Mouse (Mus musculus): ENCODE results near the gene Sim1.

DNA sequence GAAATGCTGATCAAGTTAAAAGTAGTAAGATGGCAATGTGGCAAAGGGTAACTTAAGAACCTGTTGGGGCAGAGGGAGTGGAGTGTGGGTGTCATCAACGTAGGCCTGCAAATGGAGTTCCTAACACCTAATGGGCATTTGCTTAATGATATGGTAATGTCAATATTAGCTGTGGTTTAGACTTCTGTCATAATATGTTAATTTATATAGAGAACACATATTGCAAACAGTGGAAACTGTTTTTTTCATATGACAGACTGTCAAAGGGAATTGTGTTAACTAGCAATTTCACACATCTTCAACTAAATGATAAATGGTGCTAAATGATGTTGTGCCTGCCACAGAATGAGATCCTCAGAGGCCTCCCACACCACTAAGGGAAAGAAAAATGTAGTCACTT is 120.8 kb downstream of the Sim1 start:
- TF ChIP-seq CTCF (IDR thresholded peaks at IDR 0.05; ENCODE audit: low read depth, low read length) (no peak), POLR2A (IDR thresholded peaks at IDR 0.05; ENCODE audit: insufficient read depth, low read length) (no peak)
